Mouse (Mus musculus): Measurements from ENCODE around the gene 1700010I14Rik. TPM values are rescaled to one million over a fixed set of nuclear protein-coding genes. Genes with fewer than 3 reads are reported as not detected.

The 1700010I14Rik gene
- polyA plus RNA-seq, 1 experiment from 2014 or later: 3.1 TPM

DNA sequence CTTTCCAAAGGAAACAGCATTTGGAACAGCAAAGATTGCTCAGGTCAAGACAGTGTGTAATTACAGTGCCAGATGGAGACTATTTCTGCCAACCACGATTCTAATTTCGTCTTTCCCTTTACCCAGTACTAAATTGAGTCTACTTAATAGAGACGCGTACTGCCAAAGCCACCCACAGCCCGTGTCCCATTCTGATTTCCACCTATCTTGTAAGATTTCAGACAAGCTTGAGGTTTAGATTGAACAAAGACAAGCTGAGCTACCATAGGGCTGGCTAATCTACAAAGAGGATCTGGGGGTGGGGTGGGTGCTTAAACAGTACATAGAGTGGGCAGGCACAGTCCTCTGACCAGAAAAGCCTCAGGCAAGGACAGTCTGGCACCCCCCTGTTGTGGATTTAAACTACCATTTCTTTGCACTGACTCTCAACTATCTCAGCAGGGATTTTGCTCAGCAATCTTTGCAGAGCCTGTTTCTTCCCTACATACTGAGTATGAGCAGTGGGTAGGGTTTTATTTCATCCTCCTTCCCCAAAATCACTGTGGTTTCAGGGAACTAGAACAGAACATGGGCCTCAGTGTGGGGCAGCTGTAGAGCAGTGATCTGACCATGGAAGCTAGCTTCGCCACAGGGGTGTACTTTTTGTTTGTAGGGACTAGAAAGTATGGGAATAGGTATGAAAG lies 44.4 kb downstream of the 1700010I14Rik start:
- Histone ChIP-seq H3K9me3 (no peaks in the 10 kb centered on the region), H3K27me3 (ENCODE audit: poor library complexity, severe bottlenecking) (no peaks in the 10 kb centered on the region), H3K4me3 (no peak overlapping the region), H3K4me1 (peaks cover 26% of the 10 kb centered on the region), H3K27ac (no peak overlapping the region), H3K36me3 (replicated peaks) (no peaks in the 10 kb centered on the region)
- WGBS: 67% methylated on average over 6 of the region's 6 CpGs
- DNase-seq (ENCODE audit: extremely low spot score, low spot score): no peak

DNA sequence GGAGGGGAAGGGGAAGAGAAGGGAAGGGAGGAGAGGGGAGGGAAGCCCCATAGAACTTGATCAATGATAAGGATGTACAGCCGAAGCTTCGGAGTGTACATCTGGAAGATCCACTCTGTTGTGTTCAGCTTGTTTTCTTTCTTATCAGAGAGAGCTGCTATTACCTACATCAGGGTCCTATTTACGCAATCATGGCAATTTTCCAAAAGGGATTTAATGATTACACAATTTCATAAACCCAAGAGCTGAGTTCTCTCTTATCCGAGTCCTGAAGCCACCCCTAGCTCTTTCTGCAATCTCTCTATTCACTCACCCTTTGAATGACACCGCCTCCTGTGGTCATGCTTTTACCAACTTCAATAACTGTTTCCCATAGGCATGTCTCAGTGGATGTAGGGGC lies 45.4 kb downstream of the 1700010I14Rik start:
- H3K4me3 ChIP-seq: no peak overlapping the region
- WGBS: 89% methylated on average over 5 of the region's 5 CpGs

DNA sequence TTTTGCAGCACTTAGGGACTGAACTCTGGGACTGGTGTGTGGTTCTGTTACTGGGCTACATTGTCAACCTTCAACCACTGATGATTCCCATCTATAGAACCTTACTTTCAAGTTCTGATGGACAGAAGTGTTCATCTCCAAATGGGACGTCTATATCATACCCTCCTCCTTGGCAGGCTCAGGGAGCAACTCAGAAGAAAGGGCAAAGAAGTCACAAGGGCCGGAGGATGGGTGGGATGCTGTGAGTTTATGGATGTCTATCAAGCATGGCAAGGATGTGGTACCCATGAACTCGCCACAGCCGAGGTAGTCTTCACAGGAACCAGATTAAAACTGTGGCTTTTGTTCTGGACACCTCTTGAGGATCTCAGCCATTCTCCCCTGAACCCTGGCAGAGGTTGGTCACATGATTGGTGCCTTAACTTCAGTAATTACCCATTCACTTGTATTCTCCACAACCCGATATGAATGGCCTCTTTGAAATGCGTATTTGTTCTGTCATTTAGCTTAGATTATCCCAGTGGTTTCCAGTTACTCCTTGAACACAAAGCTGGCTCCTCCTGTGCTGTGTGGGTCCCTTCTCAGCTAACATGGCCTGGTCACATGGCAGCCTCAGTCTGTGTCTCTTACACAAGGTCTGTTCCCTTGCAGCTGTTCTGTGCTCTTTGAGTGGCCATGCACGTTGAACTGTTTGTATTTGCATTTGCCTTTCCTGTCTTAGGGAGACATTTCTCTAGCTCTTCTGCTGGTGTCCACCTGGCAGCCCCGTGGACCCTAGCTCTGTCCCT lies 47.6 kb downstream of the 1700010I14Rik start:
- WGBS: 68% methylated on average over 8 of the region's 8 CpGs

More for the DNA sequence above, 45.4 kb downstream of the 1700010I14Rik start:
- Histone ChIP-seq H3K36me3 (replicated peaks) (no peaks in the 10 kb centered on the region), H3K4me1 (peaks cover 26% of the 10 kb centered on the region), H3K9me3 (no peaks in the 10 kb centered on the region), H3K27ac (no peak overlapping the region), H3K27me3 (ENCODE audit: poor library complexity, severe bottlenecking) (no peaks in the 10 kb centered on the region)
- DNase-seq (ENCODE audit: extremely low spot score, low spot score): no peak

DNA sequence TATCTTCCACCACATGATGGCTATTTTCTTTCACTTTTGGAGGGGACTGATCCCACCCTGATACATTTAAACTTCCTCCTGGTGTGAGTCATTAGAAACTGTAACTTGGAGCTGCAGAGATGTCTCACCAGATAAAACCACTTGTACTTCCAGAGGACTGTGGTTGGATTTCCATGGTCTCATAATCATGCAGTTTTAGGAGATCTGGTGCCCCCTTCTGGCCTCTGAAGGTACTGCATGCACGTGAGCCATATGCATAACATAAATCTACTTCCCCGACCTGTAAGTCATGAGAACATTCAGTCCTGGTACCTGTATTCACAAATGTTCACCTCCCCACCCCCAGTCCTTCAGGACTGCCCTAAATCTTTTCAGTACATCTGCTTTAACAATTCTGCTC lies 54.6 kb downstream of the 1700010I14Rik start:
- DNase-seq (ENCODE audit: extremely low spot score, low spot score): peak; percentile 25
- Histone ChIP-seq H3K4me1 (no peaks in the 10 kb centered on the region), H3K4me3 (no peak overlapping the region), H3K27me3 (ENCODE audit: poor library complexity, severe bottlenecking) (no peaks in the 10 kb centered on the region), H3K9me3 (no peaks in the 10 kb centered on the region), H3K36me3 (replicated peaks) (no peaks in the 10 kb centered on the region), H3K27ac (no peak overlapping the region)
- 48% methylated on average over 2 of the region's 2 CpGs for WGBS

More for the DNA sequence above, 47.6 kb downstream of the 1700010I14Rik start:
- Histone ChIP-seq H3K36me3 (replicated peaks) (no peaks in the 10 kb centered on the region), H3K4me3 (no peak overlapping the region), H3K27ac (no peak overlapping the region), H3K4me1 (peaks cover 26% of the 10 kb centered on the region), H3K9me3 (no peaks in the 10 kb centered on the region), H3K27me3 (ENCODE audit: poor library complexity, severe bottlenecking) (no peaks in the 10 kb centered on the region)
- DNase-seq (ENCODE audit: extremely low spot score, low spot score): no peak

DNA sequence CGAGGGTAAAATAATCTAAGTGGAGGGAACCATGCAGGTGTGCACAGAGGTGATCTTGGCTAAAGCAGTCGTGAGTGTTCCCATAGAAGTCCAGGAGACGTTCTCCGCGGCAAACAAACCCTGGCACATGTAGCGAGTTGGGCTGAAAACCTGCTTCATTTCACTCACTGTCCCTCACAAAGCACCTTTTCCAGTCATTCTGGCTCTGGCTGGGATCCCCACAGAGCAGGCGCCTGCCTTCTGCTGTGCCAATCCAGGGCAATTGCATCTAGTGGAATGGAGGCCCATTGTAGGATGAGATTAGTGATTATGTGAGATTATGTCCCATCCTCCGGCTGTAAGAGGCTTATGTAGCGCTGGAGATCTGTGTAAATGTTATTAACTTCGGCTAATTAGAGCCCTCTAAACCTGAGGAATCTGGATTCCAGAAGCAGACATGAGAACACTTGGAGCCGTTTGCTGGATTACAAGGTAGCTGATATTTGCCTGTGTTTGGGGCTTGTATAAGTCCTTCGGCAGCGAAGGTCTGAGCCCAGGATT lies 64.4 kb downstream of the 1700010I14Rik start:
- H3K4me1 ChIP-seq: 0 out of 2 replicates have a peak, but pooled peaks cover 3% of the 10 kb centered on the region
- DNase-seq (ENCODE audit: extremely low spot score, low spot score): no peak
- no peaks in the 10 kb centered on the region for H3K9me3 ChIP-seq
- no peak overlapping the region for H3K27ac ChIP-seq
- H3K27me3 ChIP-seq (ENCODE audit: poor library complexity, severe bottlenecking): no peaks in the 10 kb centered on the region
- H3K36me3 ChIP-seq (replicated peaks): no peaks in the 10 kb centered on the region
- WGBS: 46% methylated on average over 13 of the region's 13 CpGs
- H3K4me3 ChIP-seq: no peak overlapping the region

DNA sequence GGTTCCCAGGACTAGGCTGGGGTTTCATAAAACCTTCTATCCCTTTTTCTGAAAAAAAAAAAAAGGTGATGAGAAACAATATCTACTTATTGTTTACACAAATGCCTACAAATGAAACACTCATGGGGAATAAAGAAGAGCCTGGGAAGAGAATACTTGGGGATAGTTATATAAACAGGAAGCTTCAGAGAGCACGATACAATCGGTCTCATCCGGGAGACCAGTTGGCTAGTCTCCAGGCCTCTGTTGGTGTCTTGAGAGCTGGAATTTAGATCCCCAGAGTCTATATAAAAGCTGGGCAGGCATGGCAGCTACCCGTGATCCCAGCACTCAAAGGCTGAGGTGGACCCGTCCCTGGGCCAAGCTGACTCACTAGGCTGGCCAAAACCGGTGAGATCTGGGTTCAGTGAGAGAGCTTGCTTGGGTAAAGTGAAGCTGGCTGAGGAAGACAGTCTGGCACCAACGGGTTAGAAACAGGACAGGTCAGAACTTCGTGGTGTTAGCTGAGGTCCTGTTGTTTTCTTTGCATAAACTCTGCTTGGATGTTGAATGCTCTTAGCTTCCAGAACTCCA lies 71.3 kb downstream of the 1700010I14Rik start:
- Histone ChIP-seq H3K9me3 (no peaks in the 10 kb centered on the region), H3K4me3 (no peak overlapping the region), H3K36me3 (replicated peaks) (no peaks in the 10 kb centered on the region), H3K27me3 (ENCODE audit: poor library complexity, severe bottlenecking) (no peaks in the 10 kb centered on the region), H3K27ac (no peak overlapping the region), H3K4me1 (no peaks in the 10 kb centered on the region)
- DNase-seq (ENCODE audit: extremely low spot score, low spot score): no peak
- WGBS: 85% methylated on average over 8 of the region's 8 CpGs
